In the genomic region with DNA sequence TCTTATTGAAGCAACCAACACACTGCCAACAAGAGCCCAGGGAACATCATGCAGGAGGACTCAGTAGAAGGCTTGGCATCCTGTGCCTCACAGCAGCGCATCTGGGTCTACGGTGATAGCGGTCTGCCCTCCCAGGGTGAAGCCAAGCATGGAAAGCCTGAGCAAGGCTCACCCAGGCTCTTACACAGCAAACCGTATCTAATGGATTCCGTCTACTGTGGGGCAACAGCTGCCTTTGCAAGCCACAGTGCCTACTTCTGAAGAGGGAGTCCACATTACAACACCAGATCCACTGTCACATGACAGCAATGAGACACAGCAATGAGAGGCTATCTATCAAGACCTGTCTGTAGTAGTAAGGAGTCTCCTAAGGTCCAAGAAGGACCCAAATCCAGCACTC, we compare ENCODE assay signal across 28 mouse cellular contexts. TPM values are rescaled to one million over a fixed set of nuclear protein-coding genes. Genes with fewer than 3 reads are reported as not detected.
DNase-seq lines count a peak whose midpoint lies in the region; ATAC-seq and TF ChIP-seq lines count a peak whose summit lies in the region.
"Had no signal": no experiment of that assay in that cellular context is flagged by ENCODE, and none has a peak within 500 bp of the region (broad histone marks: within the 10 kb centered on the region; RNA-seq: fewer than 3 reads in every experiment).

No protein-coding gene starts in this region.

- H3K36me3 ChIP-seq in intestine, postnatal 0 days (ENCODE audit: control insufficient read depth, insufficient read depth), result no peaks in the 10 kb centered on the region
- H3K36me3 ChIP-seq in intestine, embryonic 16.5 days (ENCODE audit: control insufficient read depth, insufficient read depth, low read length), result no peaks in the 10 kb centered on the region
- no peaks in the 10 kb centered on the region for H3K36me3 ChIP-seq in liver, postnatal 0 days (replicated peaks; ENCODE audit: insufficient read depth, low read length)
- H3K36me3 ChIP-seq in liver, embryonic 12.5 days, result no peaks in the 10 kb centered on the region
- H3K36me3 ChIP-seq: forebrain, embryonic 12.5 days; heart, embryonic 10.5 days; lung, embryonic 15.5 days; midbrain, embryonic 10.5 days; neural tube, embryonic 13.5 days had no signal

- no peak overlapping the region for H3K9ac ChIP-seq in intestine, postnatal 0 days (ENCODE audit: low read depth, low read length)
- H3K9ac ChIP-seq in intestine, embryonic 16.5 days (ENCODE audit: low read depth, low read length), result no peak overlapping the region
- no peak overlapping the region for H3K9ac ChIP-seq in liver, postnatal 0 days (replicated peaks)
- no peak overlapping the region for H3K9ac ChIP-seq in liver, embryonic 12.5 days
- H3K9ac ChIP-seq: forebrain, embryonic 12.5 days; hindbrain, embryonic 14.5 days; liver, embryonic 14.5 days; lung, embryonic 15.5 days; neural tube, embryonic 13.5 days had no signal

- TF ChIP-seq CTCF in intestine, postnatal 0 days (IDR thresholded peaks at IDR 0.05; ENCODE audit: low read depth), result no peak
- TF ChIP-seq CTCF in liver, postnatal 0 days (IDR thresholded peaks at IDR 0.05; ENCODE audit: low read depth), result no peak
- TF ChIP-seq CTCF in brain, embryonic 14.5 days (IDR thresholded peaks at IDR 0.05; ENCODE audit: borderline replicate concordance, extremely low read depth, insufficient read depth, insufficient read length), result no peak

- no peaks in the 10 kb centered on the region for H3K9me3 ChIP-seq in intestine, postnatal 0 days (ENCODE audit: control insufficient read depth)
- no peaks in the 10 kb centered on the region for H3K9me3 ChIP-seq in intestine, embryonic 16.5 days (ENCODE audit: control insufficient read depth, low read length)
- no peaks in the 10 kb centered on the region for H3K9me3 ChIP-seq in liver, postnatal 0 days (ENCODE audit: low read length)
- H3K9me3 ChIP-seq in liver, embryonic 12.5 days (replicated peaks), result no peaks in the 10 kb centered on the region
- H3K9me3 ChIP-seq: forebrain, embryonic 12.5 days; heart, embryonic 10.5 days; lung, embryonic 15.5 days; midbrain, embryonic 10.5 days; neural tube, embryonic 13.5 days had no signal

- H3K27ac ChIP-seq in intestine, postnatal 0 days (ENCODE audit: low read depth, low read length), result no peak overlapping the region
- no peak overlapping the region for H3K27ac ChIP-seq in intestine, embryonic 16.5 days (ENCODE audit: low read length)
- H3K27ac ChIP-seq in liver, postnatal 0 days (ENCODE audit: low read depth), result no peak overlapping the region
- H3K27ac ChIP-seq in liver, embryonic 12.5 days, result no peak overlapping the region
- H3K27ac ChIP-seq: forebrain, embryonic 12.5 days; heart, embryonic 10.5 days; hindbrain, embryonic 14.5 days; liver, embryonic 14.5 days; lung, embryonic 15.5 days; midbrain, embryonic 10.5 days; neural tube, embryonic 13.5 days had no signal

- H3K4me3 ChIP-seq in intestine, postnatal 0 days (ENCODE audit: low read depth, low read length), result no peak overlapping the region
- no peak overlapping the region for H3K4me3 ChIP-seq in intestine, embryonic 16.5 days (ENCODE audit: low read length)
- no peak overlapping the region for H3K4me3 ChIP-seq in liver, postnatal 0 days (ENCODE audit: low read depth, low read length)
- H3K4me3 ChIP-seq in liver, embryonic 12.5 days, result no peak overlapping the region
- H3K4me3 ChIP-seq: erythroblast, embryonic 14.5 days; forebrain, embryonic 12.5 days; heart, embryonic 10.5 days; lung, embryonic 15.5 days; midbrain, embryonic 10.5 days; neural tube, embryonic 13.5 days had no signal

- H3K4me1 ChIP-seq in intestine, postnatal 0 days (replicated peaks; ENCODE audit: control insufficient read depth, insufficient read depth, low read length), result no peaks in the 10 kb centered on the region
- no peaks in the 10 kb centered on the region for H3K4me1 ChIP-seq in intestine, embryonic 16.5 days (ENCODE audit: control insufficient read depth, insufficient read depth, low read length)
- H3K4me1 ChIP-seq in liver, postnatal 0 days (ENCODE audit: insufficient read depth), result no peaks in the 10 kb centered on the region
- H3K4me1 ChIP-seq in liver, embryonic 12.5 days, result no peaks in the 10 kb centered on the region
- H3K4me1 ChIP-seq: forebrain, embryonic 12.5 days; midbrain, embryonic 10.5 days; neural tube, embryonic 13.5 days had no signal

- no peaks in the 10 kb centered on the region for H3K27me3 ChIP-seq in intestine, postnatal 0 days (replicated peaks; ENCODE audit: control insufficient read depth, insufficient read depth, low read length)
- no peaks in the 10 kb centered on the region for H3K27me3 ChIP-seq in intestine, embryonic 16.5 days (replicated peaks; ENCODE audit: control insufficient read depth, insufficient read depth, low read length)
- no peaks in the 10 kb centered on the region for H3K27me3 ChIP-seq in liver, postnatal 0 days (ENCODE audit: insufficient read depth, low read length)
- H3K27me3 ChIP-seq in liver, embryonic 12.5 days (replicated peaks), result no peaks in the 10 kb centered on the region
- H3K27me3 ChIP-seq: CH12.LX; forebrain, embryonic 12.5 days; lung, embryonic 15.5 days; neural tube, embryonic 13.5 days had no signal

- TF ChIP-seq POLR2A in brain, embryonic 14.5 days (IDR thresholded peaks at IDR 0.05; ENCODE audit: borderline replicate concordance, extremely low read depth, insufficient read depth, insufficient read length, poor library complexity, severe bottlenecking), result no peak

- TF ChIP-seq EP300 in liver, postnatal 0 days (IDR thresholded peaks at IDR 0.05; ENCODE audit: low read depth), result no peak

- no peak overlapping the region for H3K4me2 ChIP-seq in intestine, postnatal 0 days (replicated peaks; ENCODE audit: low read depth)
- no peak overlapping the region for H3K4me2 ChIP-seq in intestine, embryonic 16.5 days (ENCODE audit: low read depth, low read length)
- H3K4me2 ChIP-seq in liver, postnatal 0 days (ENCODE audit: low read depth, low read length), result no peak overlapping the region
- no peak overlapping the region for H3K4me2 ChIP-seq in liver, embryonic 12.5 days
- H3K4me2 ChIP-seq: forebrain, embryonic 12.5 days; hindbrain, embryonic 14.5 days; lung, embryonic 15.5 days; neural tube, embryonic 13.5 days had no signal

- ATAC-seq in intestine, postnatal 0 days, result peak; percentile 19; the same call in 1 of the 2 replicates
- ATAC-seq in intestine, embryonic 16.5 days, result no peak
- ATAC-seq in liver, postnatal 0 days, result peak; percentile 81
- ATAC-seq in liver, embryonic 12.5 days, result no peak
- peak; percentile 49 for ATAC-seq in megakaryocyte, adult 5-6 weeks (ENCODE audit: poor library complexity, severe bottlenecking)
- ATAC-seq: inflammation-experienced regulatory T-cells, adult 6 months had no signal

- WGBS in intestine, postnatal 0 days, result 92% methylated on average over 5 of the region's 5 CpGs
- WGBS in intestine, embryonic 16.5 days, result 92% methylated on average over 5 of the region's 5 CpGs
- 73% methylated on average over 5 of the region's 5 CpGs for WGBS in liver, postnatal 0 days (ENCODE audit: insufficient replicate concordance)
- 79% methylated on average over 5 of the region's 5 CpGs for WGBS in liver, embryonic 12.5 days (ENCODE audit: insufficient replicate concordance)

- DNase-seq in liver, postnatal 0 days, result no peak
- peak; percentile 6 for DNase-seq in brain, embryonic 14.5 days (ENCODE audit: low read depth)
- DNase-seq in urinary bladder, postnatal 4 days (ENCODE audit: low spot score in 2 of 2), result no peak
- DNase-seq in right cerebral cortex, postnatal 36 days (ENCODE audit: low spot score in 2 of 2), result no peak
- DNase-seq: adrenal gland, adult 8-10 months; B cell, adult 2 months; cerebellum, adult 2 months; cerebellum, postnatal 36 days; heart, postnatal 4 days; kidney, adult 9 months; left cerebral cortex, postnatal 4 days; lung, postnatal 36 days; right cerebral cortex, postnatal 4 days; thymus, adult 18-20 months had no signal

RNA-seq across cellular contexts. Expression of a gene that starts 52.3 kb away (rescaled TPM):
- 5.1 and 5.8 TPM in 2 replicates for polyA plus RNA-seq in intestine, postnatal 0 days (2015; fragmentation: Nextera tagmentation; extraction: Ambion mirVana)
- 8.9 TPM in 2 replicates for polyA plus RNA-seq in intestine, embryonic 16.5 days (2015; fragmentation: Nextera tagmentation; extraction: Ambion mirVana)
- 3.9 and 5.7 TPM in 2 replicates for polyA plus RNA-seq in liver, postnatal 0 days (2015; fragmentation: Nextera tagmentation; extraction: Ambion mirVana)
- polyA plus RNA-seq in liver, embryonic 12.5 days (2016; fragmentation: Nextera tagmentation; extraction: Ambion mirVana), result 10.0 and 10.4 TPM in 2 replicates
- 8.0 and 12.3 TPM in 2 replicates for polyA plus RNA-seq in brain, embryonic 14.5 days (2012; rRNA removed)
- 12.5 and 13.3 TPM in 2 replicates for total RNA-seq in megakaryocyte, adult 5-6 weeks (2015)
- 8.7 and 12.6 TPM in 2 replicates for total RNA-seq in megakaryocyte, adult 5-6 weeks (2017)

Comparison
In these comparisons a context has a peak if more than half of its experiments do, and no peak if none do; other contexts are left out.
1. ATAC-seq: peak in intestine, postnatal 0 days (single experiment), liver, postnatal 0 days (single experiment) and megakaryocyte, adult 5-6 weeks (single experiment); none in intestine, embryonic 16.5 days (single experiment) and liver, embryonic 12.5 days (single experiment).